Mouse (Mus musculus) left cerebral cortex, postnatal 36 days (tissue): ENCODE measurements at regions not wholly inside any gene's neighbourhood (a gene's known extent, or its start where the extent isn't known, plus 50 kb on each side); places are given as distances from the start of the nearest gene placed in this dataset.

Experiments
- DNase-seq, 2 experiments: peaks; one replicate each; pipeline ENCODE4 v3.0.0; 2021 to 2022; ENCODE audit warnings: low spot score in 2 of 2, mixed read lengths in 1 of 2
- intact Hi-C: fragments of 180-260 bp; cut with DNase I; formaldehyde crosslinking; loops from one replicate; pipeline ENCODE4 v1.15.1; 2025

DNA sequence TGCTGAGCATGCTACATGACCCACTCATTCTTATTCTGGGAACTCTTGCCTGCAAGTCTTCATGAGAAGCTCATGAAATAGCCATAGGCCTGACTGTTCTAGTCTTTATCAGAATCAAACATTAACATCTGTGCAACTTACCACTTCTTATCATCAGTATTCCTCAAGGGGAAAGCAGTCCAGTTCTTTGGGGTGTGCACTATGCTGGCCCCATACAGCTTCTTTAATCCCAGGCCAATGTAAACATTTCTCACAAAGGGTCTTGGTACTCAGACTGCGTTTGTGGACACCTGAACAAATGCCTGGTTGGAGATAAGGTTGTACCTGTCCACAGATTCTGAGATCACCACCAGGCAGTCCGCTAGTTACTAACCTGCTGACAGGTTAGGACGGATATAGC, 51.3 kb downstream of the 3110018I06Rik start:
- DNase-seq: no peak
- intact Hi-C loops: no loop called here

DNA sequence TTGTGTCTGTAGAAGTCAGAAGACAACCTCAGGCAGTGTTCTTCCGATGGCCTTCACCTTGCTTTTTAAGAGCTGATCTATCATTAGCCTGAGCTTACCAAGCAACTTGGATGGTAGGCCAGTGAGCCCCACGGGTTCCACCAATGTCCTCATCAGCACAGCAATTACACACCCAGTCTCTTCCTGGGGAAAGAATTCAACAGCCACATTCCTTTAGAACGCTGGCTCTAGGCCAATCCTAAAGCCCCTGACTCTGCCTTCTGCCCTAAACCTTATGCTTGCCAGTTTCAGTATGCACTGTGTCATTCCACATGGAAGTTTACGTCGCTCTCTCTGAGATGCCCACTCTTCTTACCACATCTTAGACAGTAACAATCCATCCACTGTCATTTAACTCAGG, 52.8 kb downstream of the 3110018I06Rik start:
- intact Hi-C loops: no loop called here

DNA sequence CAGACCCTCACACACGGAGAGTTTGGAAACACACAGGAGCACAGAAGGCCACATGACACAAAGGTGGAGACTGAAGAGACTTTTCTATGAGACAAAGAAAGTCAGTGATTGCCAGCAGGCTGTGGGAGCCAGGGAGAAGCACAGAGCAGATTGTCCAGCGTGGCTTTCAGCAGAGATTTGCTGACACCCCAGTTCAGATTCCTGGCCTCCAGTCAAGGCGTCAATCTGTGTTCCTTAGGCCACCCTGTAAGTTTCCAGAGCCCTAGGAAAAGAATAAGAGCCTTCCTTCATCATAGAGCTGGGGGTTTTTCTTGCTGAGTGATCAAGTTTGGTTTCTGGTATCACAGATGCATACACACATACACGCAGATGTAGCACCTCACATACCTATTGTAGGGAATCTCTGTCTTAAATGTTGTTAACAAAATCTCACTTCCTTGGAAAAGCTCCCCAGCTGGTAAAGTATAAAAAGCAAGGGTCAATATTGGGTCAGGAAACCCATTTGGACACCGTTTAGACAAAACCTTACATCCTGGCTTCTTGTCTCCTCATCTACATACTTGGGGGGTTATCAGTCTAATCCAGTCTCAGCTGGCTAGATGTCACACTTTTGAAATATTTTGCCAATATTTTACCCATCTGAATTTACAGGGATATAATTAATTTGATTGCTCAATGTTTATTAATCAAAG, 58.9 kb downstream of the 3110018I06Rik start:
- intact Hi-C loops: no loop called here
- DNase-seq: no peak

More for the DNA sequence above, 52.8 kb downstream of the 3110018I06Rik start:
- no peak for DNase-seq

- intact Hi-C loops: no loop called here
- DNase-seq: no peak
Measured at GRCm38 (mm10) chr12:107547886-107548448, 59.5 kb downstream of the 3110018I06Rik start.

- no peak for DNase-seq
Measured at GRCm38 (mm10) chr12:107549452-107550296, 61.2 kb downstream of the 3110018I06Rik start.

DNA sequence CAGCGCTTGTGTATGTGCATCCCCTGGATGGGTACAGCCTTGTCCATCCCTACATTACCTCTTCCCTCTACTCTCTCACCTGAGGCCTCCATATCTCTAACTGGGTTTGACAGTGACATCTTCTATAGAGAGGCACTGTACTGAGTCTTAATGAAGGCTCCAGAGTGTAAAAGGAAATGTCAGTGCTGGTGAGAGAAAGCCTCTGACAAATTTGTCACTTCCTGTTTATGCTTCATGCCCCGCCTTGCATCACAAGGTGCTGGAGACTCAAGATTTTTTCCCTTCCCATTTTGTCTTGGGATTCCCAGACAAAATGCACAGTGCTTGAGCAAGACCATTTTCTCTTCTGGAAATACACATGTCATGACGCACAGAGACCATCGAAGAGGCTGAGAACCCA, 70.8 kb downstream of the 3110018I06Rik start:
- intact Hi-C loops: no loop called here
- DNase-seq: no peak

More at GRCm38 (mm10) chr12:107549452-107550296, 61.2 kb downstream of the 3110018I06Rik start:
- intact Hi-C loops: no loop called here

DNA sequence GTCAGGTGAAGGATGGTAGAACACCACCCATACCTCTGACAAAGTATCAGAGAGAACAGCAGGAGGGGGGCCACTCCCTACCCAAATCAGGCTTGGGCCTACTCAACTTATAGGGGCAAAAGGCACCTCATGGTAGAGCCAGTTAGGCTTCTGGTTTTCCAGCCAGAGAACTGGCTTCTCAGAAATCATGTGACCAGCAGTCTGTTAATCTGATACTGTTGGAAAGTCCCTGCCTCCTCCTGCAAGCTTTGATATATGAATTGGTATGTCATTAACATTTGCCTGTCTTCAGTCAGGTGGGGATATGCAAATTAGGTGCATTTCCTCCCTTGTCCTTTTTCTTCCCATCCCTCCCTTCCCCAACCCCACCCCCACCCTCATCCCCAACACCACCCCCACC, 71.7 kb downstream of the 3110018I06Rik start:
- intact Hi-C loops: no loop called here
- DNase-seq: no peak

GRCm38 (mm10) chr12:107572586-107572985, 84.2 kb downstream of the 3110018I06Rik start:
- DNase-seq: no peak
- intact Hi-C loops: no loop called here

DNA sequence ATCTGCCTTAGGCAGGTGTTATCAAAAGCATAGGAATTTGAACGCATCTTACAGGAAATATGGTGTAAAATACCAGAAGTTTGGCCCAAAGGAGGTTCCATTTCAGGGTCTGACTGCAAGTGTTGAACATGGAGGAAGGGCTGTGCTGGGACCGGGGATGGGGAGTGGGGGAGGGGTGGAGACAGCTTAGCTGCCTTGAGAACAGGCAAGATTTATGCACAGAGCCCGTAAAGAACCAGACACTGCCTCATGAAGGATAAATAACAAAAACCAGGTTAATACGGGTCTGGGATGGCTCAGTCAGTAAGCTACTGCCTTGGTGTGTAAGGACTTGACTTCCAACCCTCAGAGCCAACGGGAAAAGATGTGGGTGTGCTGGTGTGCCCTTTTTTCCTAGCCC, 91.1 kb downstream of the 3110018I06Rik start:
- intact Hi-C loops: no loop called here
- no peak for DNase-seq

DNA sequence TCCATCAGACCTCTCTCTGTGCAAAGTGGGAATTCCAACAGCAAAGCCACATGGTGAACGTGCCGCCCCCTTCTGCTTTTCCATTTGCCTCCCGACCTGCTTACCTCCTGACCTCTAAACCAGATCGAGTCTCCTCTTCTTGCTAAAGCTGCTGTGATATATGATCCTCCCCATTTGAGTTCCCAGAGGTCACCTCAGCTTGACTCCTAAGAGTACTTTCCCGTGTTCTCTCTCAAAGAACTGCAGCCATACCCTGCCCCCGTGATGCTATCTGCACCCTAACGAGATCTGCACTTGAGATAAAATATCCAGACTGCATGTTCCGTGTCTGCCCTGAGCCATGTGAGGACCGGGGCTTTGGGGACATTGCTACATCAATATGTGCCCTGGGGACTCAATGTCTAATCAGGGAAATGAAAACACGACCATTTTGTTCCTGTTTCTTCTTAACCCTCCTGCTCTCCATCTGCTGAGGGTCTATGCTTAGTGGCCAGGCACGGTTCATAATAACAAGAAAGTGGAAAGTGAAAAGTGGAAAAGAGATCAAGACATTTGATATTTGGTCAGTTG, 94.8 kb downstream of the 3110018I06Rik start:
- no peak for DNase-seq
- intact Hi-C loops: no loop called here

- DNase-seq: no peak
- intact Hi-C loops: no loop called here
Measured at GRCm38 (mm10) chr12:107585696-107586225, 97.3 kb downstream of the 3110018I06Rik start.

GRCm38 (mm10) chr12:107596236-107596635, 107.8 kb downstream of the 3110018I06Rik start:
- intact Hi-C loops: no loop called here
- no peak for DNase-seq

GRCm38 (mm10) chr12:107600576-107600975, 112.1 kb downstream of the 3110018I06Rik start:
- no peak for DNase-seq
- intact Hi-C loops: no loop called here

GRCm38 (mm10) chr12:107608966-107609365, 120.5 kb downstream of the 3110018I06Rik start:
- intact Hi-C loops: no loop called here
- DNase-seq: no peak

DNA sequence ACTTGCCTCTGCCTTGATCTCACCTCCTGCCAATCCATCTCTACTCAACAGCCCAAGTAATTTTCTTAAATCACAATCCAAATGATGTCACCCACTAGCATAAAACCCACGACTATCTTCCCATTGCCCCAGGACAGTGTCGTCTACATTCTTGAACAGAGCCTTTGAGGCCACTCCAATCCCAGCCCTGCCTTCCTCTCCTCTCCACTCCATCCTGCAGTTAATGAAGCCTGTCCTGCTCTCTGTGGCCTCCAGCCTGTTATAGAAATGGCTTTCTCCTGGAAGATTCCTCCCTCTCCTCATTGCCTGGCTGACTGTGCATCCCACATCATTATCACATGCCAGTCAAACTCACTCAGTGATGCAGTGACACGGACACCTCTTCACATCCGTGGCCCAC, 121.6 kb downstream of the 3110018I06Rik start:
- DNase-seq: no peak
- intact Hi-C loops: no loop called here

DNA sequence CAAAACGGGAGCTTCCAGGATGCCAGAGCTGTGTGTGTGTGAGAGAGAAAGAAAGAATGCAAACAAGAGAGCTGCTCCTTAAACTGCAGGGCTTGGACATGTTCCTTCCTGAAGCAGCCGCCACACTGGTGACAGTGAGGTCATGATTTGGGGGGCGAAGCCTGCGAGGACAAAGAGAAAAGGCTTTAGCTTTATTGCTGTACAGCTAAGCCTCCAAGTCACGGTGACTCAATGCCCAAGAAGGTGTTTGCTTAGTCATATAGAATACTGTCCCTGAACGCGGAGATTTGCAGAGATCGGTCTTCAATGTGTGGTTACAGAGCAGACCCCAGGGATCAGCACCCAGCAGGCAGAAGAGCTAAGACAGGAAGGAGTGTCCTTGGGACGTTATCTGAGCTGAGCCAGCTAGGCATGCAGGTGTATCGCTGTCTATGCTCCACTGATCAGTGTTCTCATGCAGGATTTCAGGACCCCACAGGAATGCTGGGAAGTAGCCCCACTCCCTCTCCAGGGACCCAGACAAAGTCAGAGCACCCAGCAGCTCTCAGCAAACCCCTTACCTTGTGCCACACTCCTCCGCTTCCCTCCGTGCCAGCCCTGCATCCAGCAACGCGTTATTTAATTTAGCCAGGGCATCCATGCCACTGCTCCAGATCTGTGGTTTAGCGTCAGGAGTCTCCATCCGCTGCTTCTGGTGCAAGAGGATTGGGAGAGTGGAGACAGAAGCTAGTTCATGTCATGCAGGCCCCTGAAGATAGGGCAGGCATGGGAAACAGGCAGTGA, 129.0 kb downstream of the 3110018I06Rik start:
- DNase-seq: no peak
- intact Hi-C loops: no loop called here

DNA sequence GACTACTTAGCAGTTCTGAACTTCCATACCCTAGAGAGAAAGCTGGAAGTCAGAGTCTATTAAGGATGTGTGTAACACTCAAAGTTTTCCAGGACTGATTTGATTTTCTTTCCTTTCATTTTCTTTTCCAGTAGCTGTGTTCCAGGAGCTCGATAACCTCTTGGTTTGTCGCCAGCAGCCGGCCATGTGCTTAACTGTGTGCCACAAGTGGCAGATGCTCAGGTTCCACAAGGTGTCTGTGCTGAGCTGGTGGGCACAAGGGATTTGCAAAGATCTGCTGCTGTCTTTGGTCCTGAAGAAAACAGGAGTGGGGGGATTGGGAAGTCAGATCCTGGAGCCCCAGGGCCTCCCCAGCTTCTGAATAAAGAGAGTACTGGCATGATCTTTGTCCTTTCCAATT, 136.0 kb downstream of the 3110018I06Rik start:
- no peak for DNase-seq
- intact Hi-C loops: no loop called here

- DNase-seq: no peak
- intact Hi-C loops: no loop called here
Measured at GRCm38 (mm10) chr12:107648008-107648407, 159.6 kb downstream of the 3110018I06Rik start.

DNA sequence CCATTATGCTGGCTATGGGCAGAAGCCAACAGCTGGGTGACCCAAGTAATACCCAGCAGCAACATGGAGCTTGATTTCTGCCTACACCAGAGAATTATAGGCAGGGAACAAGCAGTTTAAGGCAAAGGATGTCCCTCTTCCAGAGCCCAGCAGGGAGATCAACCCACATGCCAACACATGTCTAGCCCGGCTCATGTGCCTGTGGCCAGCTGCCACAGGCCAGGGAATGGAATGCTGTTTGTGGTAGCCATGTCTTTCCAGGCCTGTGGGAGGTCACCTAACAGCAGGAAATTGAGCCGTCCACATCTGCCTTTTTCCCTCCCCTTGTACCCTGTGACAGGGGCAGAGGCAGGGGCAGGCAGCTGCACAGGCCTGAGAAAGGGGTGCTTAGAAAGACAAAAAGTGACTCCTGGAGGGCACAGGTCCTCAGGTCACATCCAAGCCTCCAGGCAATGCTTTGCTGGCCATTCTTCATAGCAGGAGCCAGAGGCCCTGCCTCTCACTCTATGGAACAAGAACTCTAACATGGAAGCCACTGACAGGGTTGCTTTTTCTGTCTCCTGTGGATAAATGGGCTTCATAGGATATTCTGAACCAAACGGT, 163.8 kb downstream of the 3110018I06Rik start:
- DNase-seq: no peak

More for the DNA sequence above, 163.8 kb downstream of the 3110018I06Rik start:
- intact Hi-C loops: no loop called here
